Mouse (Mus musculus): Measurements from ENCODE around the gene Hoxa1.

The Hoxa1 gene

GRCm38 (mm10) chr6:52189909-52190308 lies 31.8 kb upstream of the Hoxa1 start:
- no peak for DNase-seq (ENCODE audit: low spot score in 2 of 2)

GRCm38 (mm10) chr6:52189172-52189591 lies 31.1 kb upstream of the Hoxa1 start:
- no peak for DNase-seq (ENCODE audit: low spot score in 2 of 2)

GRCm38 (mm10) chr6:52186500-52186899 lies 28.4 kb upstream of the Hoxa1 start:
- no peak for DNase-seq (ENCODE audit: low spot score in 2 of 2)

GRCm38 (mm10) chr6:52185834-52186233 lies 27.7 kb upstream of the Hoxa1 start:
- no peak for DNase-seq (ENCODE audit: low spot score in 2 of 2)

- no peak for DNase-seq (ENCODE audit: low spot score in 2 of 2)
Observed at GRCm38 (mm10) chr6:52185222-52185621, 27.1 kb upstream of the Hoxa1 start.

- no peak for DNase-seq (ENCODE audit: low spot score in 2 of 2)
Observed at GRCm38 (mm10) chr6:52184668-52185067, 26.6 kb upstream of the Hoxa1 start.

- DNase-seq (ENCODE audit: low spot score in 2 of 2): no peak
Observed at GRCm38 (mm10) chr6:52183311-52184080, 25.4 kb upstream of the Hoxa1 start.

- DNase-seq (ENCODE audit: low spot score in 2 of 2): no peak
Observed at GRCm38 (mm10) chr6:52182793-52183192, 24.7 kb upstream of the Hoxa1 start.

- no peak for DNase-seq (ENCODE audit: low spot score in 2 of 2)
Observed at GRCm38 (mm10) chr6:52182030-52182429, 23.9 kb upstream of the Hoxa1 start.

- no peak for DNase-seq (ENCODE audit: low spot score in 2 of 2)
Observed at GRCm38 (mm10) chr6:52180726-52181125, 22.6 kb upstream of the Hoxa1 start.

- no peak for DNase-seq (ENCODE audit: low spot score in 2 of 2)
Observed at GRCm38 (mm10) chr6:52180213-52180710, 22.1 kb upstream of the Hoxa1 start.

GRCm38 (mm10) chr6:52179690-52180089 lies 21.6 kb upstream of the Hoxa1 start:
- no peak for DNase-seq (ENCODE audit: low spot score in 2 of 2)

GRCm38 (mm10) chr6:52178918-52179665 lies 21.0 kb upstream of the Hoxa1 start:
- DNase-seq (ENCODE audit: low spot score in 2 of 2): no peak

- no peak for DNase-seq (ENCODE audit: low spot score in 2 of 2)
Observed at GRCm38 (mm10) chr6:52177806-52178205, 19.7 kb upstream of the Hoxa1 start.

GRCm38 (mm10) chr6:52177061-52177735 lies 19.1 kb upstream of the Hoxa1 start, which contains the start of gene 5730596B20Rik:
5730596B20Rik (plus strand) TSS chr6:52177498.
- no peak for DNase-seq (ENCODE audit: low spot score in 2 of 2)

GRCm38 (mm10) chr6:52176391-52176790 lies 18.3 kb upstream of the Hoxa1 start:
- no peak for DNase-seq (ENCODE audit: low spot score in 2 of 2)

GRCm38 (mm10) chr6:52175864-52176263 lies 17.7 kb upstream of the Hoxa1 start:
- DNase-seq (ENCODE audit: low spot score in 2 of 2): no peak

GRCm38 (mm10) chr6:52174968-52175751 lies 17.0 kb upstream of the Hoxa1 start:
- no peak for DNase-seq (ENCODE audit: low spot score in 2 of 2)

GRCm38 (mm10) chr6:52173648-52174047 lies 15.5 kb upstream of the Hoxa1 start:
- DNase-seq (ENCODE audit: low spot score in 2 of 2): no peak

GRCm38 (mm10) chr6:52172501-52172900 lies 14.4 kb upstream of the Hoxa1 start:
- no peak for DNase-seq (ENCODE audit: low spot score in 2 of 2)

GRCm38 (mm10) chr6:52171938-52172337 lies 13.8 kb upstream of the Hoxa1 start:
- DNase-seq (ENCODE audit: low spot score in 2 of 2): no peak

Measured in right cerebral cortex, postnatal 10 days (tissue).